Mouse (Mus musculus) intestine, embryonic 16.5 days (tissue): ENCODE measurements at regions not wholly inside any gene's neighbourhood (a gene's known extent, or its start where the extent isn't known, plus 50 kb on each side); places are given as distances from the start of the nearest gene placed in this dataset.

ENCODE experiments used
- ATAC-seq: fragments of 200-750 bp; cut with Nextera tagmentation; 2 replicates; pipeline ENCODE4 v1.8.0; 2017; ENCODE audit warnings: moderate TSS enrichment, moderate library complexity
- H3K27ac ChIP-seq: fragments of 300-500 bp; sonication (generic); 2 replicates; pipeline ENCODE4 v1.5.1; 2014; ENCODE audit warnings: mild to moderate bottlenecking, low read length
- H3K27me3 ChIP-seq: fragments of 300-500 bp; sonication (generic); replicated peaks from 2 replicates; pipeline ENCODE4 v1.6.1; 2014; ENCODE audit warnings: low read length, control low read depth, mixed read lengths; ENCODE audit not compliant: control insufficient read depth, insufficient read depth
- H3K36me3 ChIP-seq: fragments of 300-500 bp; sonication (generic); 2 replicates; pipeline ENCODE4 v1.6.1; 2014; ENCODE audit warnings: low read length, control low read depth; ENCODE audit not compliant: control insufficient read depth, insufficient read depth
- H3K4me1 ChIP-seq: fragments of 300-500 bp; sonication (generic); 2 replicates; pipeline ENCODE4 v1.6.1; 2014; ENCODE audit warnings: low read length, control low read depth, mixed read lengths; ENCODE audit not compliant: control insufficient read depth, insufficient read depth
- H3K4me2 ChIP-seq: fragments of 300-500 bp; sonication (generic); 2 replicates; pipeline ENCODE4 v1.6.1; 2014; ENCODE audit warnings: low read depth, low read length, control low read depth
- H3K4me3 ChIP-seq: fragments of 300-500 bp; sonication (generic); 2 replicates; pipeline ENCODE4 v1.5.1; 2014; ENCODE audit warnings: mild to moderate bottlenecking, low read length
- H3K9ac ChIP-seq: fragments of 300-500 bp; sonication (generic); 2 replicates; pipeline ENCODE4 v1.6.1; 2014; ENCODE audit warnings: low read depth, low read length
- H3K9me3 ChIP-seq: fragments of 300-500 bp; sonication (generic); 2 replicates; pipeline ENCODE4 v1.6.1; 2016; ENCODE audit warnings: low read length, control low read depth; ENCODE audit not compliant: control insufficient read depth
- WGBS: fragments of 180-500 bp; shearing (Covaris S2); extraction: QIAGEN DNeasy Blood & Tissue Kit; methylation state at CpG from one replicate; pipeline ENCODE4 v1.1.7; 2014; 5-methylcytosine and 5-hydroxymethylcytosine counted together

DNA sequence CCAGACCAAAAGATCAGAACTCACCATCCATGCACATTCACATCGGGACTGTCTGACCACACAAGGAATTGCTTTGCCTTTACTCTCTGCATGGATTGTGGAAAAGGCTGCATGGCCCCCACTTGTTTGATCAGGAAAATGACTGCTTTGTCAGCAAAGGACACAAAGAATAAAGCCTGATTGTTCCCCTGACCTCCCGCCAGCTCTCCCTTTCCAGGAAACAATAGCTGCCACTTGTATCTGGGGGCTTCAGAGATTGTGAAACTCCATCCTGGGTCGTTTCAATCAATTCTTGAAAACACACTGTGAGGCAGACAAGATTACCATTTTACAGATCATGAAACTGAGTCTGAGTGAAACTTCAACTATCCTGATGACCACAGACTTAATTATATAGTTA lies 70.7 kb downstream of the Zic3 start:
- Histone ChIP-seq H3K9ac (no peak overlapping the region), H3K9me3 (no peaks in the 10 kb centered on the region), H3K4me2 (no peak overlapping the region), H3K4me3 (no peak overlapping the region), H3K27ac (no peak overlapping the region), H3K36me3 (no peaks in the 10 kb centered on the region), H3K4me1 (no peaks in the 10 kb centered on the region), H3K27me3 (no peaks in the 10 kb centered on the region)
- ATAC-seq: no peak
- 44% methylated on average over 3 of the region's 3 CpGs for WGBS

DNA sequence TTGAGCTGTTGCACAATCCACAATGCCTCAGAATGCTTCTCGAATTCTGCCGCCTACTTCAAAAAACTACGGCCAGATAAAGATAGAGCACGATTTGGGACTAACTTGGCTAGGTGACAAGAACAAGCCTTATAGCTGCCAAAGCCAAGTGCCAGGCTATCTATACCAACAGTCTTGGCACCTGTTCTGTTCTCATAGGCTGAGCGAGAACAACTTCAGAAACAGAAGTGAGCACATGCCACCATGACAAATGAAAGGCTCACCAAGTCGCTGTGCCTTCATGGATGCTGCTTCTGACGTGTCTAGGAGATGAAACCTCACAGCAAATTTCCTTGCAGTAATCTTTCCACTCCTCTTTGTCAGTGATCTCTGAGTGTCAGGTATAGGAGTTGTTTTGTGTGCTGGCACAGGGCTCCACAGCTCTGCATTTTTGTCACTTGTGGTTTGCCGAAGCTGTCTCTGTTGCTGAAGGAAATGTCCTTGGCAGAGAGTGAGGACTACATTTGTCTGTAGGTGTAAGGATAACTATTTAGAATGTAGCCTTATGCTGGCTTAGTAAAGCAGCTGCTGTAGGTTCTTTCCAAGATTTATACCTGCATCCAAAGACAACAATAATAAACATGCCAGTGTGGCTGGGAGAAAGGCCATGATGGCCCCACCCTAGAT lies 95.4 kb downstream of the Zic3 start:
- no peak overlapping the region for H3K4me3 ChIP-seq
- WGBS: 82% methylated on average over 8 of the region's 8 CpGs
- H3K9ac ChIP-seq: no peak overlapping the region
- no peak overlapping the region for H3K4me2 ChIP-seq
- H3K27ac ChIP-seq: no peak overlapping the region
- ATAC-seq: no peak
- no peaks in the 10 kb centered on the region for H3K4me1 ChIP-seq
- H3K36me3 ChIP-seq: no peaks in the 10 kb centered on the region
- H3K27me3 ChIP-seq: no peaks in the 10 kb centered on the region
- H3K9me3 ChIP-seq: no peaks in the 10 kb centered on the region

DNA sequence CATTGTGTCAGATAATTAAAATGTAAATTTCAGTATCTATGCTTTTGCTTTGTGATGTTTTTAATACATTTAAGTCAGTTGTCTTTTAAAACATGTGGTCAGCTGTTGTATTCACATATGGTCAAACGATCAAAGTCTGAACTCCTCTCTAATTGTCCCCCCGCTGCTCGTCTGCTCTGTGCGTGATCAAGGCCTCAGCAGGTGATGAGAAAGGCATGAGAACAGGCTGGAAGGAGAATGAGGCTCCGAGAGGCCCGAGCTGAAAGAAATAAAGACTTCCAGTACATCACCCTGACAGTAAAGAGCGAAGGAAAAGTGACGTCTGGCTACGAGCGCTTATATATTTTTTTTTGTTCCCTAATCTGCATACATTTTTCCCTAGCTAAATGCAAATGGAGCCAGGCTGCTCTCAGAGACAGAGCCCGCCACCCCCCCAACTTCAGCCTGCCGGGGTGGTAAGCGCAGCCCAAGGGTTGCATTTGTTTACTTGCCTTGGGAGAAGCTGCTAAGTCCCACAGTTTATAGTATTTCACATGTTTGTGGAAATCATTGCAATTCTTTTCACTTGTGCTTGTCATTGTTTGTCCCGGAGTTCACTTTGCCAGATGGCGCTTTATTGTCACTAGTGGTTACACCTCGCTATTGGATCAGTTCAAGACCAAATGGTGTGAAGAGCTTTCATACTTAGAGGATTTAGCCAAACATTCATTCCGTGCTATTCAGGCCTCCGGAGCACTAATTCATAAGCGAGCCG lies 133.0 kb downstream of the Zic3 start:
- Histone ChIP-seq H3K4me3 (no peak overlapping the region), H3K36me3 (no peaks in the 10 kb centered on the region), H3K27ac (no peak overlapping the region), H3K27me3 (no peaks in the 10 kb centered on the region), H3K4me2 (peak overlapping the region; percentile 17), H3K4me1 (no peaks in the 10 kb centered on the region), H3K9me3 (no peaks in the 10 kb centered on the region), H3K9ac (no peak overlapping the region)
- WGBS: 17% methylated on average over 20 of the region's 20 CpGs
- no peak for ATAC-seq

DNA sequence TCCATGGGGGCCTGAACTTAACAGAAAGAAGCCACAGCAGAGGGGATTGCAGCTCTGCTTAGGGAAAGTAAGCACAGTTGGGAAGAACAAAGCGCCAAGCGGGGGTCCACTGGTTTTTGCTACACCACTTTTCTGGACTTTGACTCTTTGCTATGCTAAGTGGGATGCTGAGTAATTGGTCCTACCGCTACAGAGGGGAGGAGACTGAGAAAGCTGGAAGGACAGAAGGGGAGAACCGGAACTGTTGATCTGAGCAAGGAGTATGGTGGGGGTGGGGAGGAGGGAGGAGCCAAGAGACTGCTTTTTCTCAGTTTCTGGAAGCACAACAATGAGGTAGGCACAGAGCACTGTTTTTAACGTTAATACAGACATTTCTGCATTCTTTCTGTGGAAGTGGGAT lies 134.9 kb downstream of the Zic3 start:
- H3K27ac ChIP-seq: no peak overlapping the region
- no peaks in the 10 kb centered on the region for H3K27me3 ChIP-seq
- WGBS: 33% methylated on average over 5 of the region's 5 CpGs
- H3K4me1 ChIP-seq: no peaks in the 10 kb centered on the region
- H3K4me3 ChIP-seq: no peak overlapping the region
- no peaks in the 10 kb centered on the region for H3K9me3 ChIP-seq
- no peak overlapping the region for H3K9ac ChIP-seq
- ATAC-seq: no peak
- H3K36me3 ChIP-seq: no peaks in the 10 kb centered on the region
- H3K4me2 ChIP-seq: no peak overlapping the region

DNA sequence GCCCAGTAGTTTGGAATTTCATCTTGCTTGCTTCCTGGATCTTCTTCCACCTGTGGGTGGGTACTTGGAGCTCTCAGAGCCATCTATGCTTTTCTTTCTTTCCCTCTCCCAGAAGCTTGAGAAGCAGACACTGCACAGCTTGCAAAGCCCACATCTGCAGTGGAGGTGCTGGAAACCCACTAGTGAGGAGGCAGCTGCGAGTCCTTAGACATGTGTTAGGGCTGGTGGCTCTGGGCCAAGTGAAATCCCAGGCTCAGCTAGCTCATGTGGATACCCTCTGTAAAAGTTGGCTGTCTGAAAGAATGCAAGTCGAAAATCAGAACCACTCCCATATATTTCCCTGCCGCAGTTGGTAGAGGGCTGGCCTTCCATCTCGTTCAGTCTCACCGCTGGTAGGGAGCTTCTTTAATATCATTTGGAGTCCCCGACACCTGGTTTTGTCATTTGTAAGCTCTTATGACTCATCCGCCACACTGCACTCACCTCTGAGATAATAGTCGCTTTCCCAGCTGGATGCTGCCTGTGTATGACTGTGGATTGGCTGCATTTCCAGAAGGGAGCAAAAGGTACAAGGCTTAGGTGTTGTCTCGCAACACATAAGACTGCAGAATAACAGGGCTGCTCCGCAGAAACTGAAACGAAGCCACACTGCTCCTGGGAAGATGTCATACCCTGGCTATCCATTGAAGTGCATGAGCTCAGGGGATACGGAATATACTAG lies 143.8 kb downstream of the Zic3 start:
- Histone ChIP-seq H3K27me3 (no peaks in the 10 kb centered on the region), H3K4me2 (no peak overlapping the region), H3K9me3 (no peaks in the 10 kb centered on the region), H3K9ac (no peak overlapping the region), H3K4me1 (no peaks in the 10 kb centered on the region), H3K27ac (no peak overlapping the region), H3K36me3 (no peaks in the 10 kb centered on the region), H3K4me3 (no peak overlapping the region)
- no peak for ATAC-seq
- WGBS: 85% methylated on average over 12 of the region's 12 CpGs

DNA sequence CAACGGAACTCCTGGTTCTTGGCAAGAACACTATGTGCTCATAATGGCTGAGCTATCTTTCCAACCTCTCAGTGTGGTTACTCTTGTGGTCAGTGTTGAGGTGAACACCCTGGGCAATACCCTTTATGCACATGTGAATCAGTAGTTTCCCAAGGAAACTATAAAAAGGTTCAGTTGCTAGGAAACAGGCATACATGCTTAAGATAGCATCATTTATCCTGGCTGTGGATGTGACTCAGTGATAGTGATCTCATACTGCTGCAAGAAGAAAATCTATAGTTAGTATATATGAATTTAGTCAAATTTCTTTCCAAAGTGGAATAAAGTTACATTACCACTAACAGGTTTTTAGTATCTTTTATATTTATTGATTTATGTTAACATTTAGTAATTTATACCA lies 151.8 kb downstream of the Zic3 start:
- Histone ChIP-seq H3K27me3 (no peaks in the 10 kb centered on the region), H3K36me3 (no peaks in the 10 kb centered on the region), H3K4me2 (no peak overlapping the region), H3K27ac (no peak overlapping the region), H3K4me1 (no peaks in the 10 kb centered on the region), H3K9ac (no peak overlapping the region), H3K4me3 (no peak overlapping the region), H3K9me3 (no peaks in the 10 kb centered on the region)
- ATAC-seq: no peak
- 72% methylated on average over 1 of the region's 1 CpGs for whole genome bisulfite sequencing
